Mouse (Mus musculus) thymus, adult 2 months (tissue): ENCODE measurements around the gene Nme7. TPM values are rescaled to one million over a fixed set of nuclear protein-coding genes. Genes with fewer than 3 reads are reported as not detected.

Experiments
- DNase-seq: peaks from one replicate; pipeline ENCODE4 v3.0.0; 2021
- H3K27ac ChIP-seq: fragments of 200-500 bp; 2 replicates; pipeline ENCODE4 v1.5.1; 2012; ENCODE audit warnings: low read length, control low read depth; ENCODE audit not compliant: control insufficient read depth, insufficient read depth
- H3K27me3 ChIP-seq: fragments of 200-500 bp; 2 replicates; pipeline ENCODE4 v1.6.1; 2012; ENCODE audit warnings: mild to moderate bottlenecking, low read length, moderate library complexity, mixed read lengths; ENCODE audit not compliant: control insufficient read depth, insufficient read depth
- H3K36me3 ChIP-seq: fragments of 200-500 bp; 2 replicates; pipeline ENCODE4 v1.6.1; 2012; ENCODE audit warnings: mild to moderate bottlenecking, low read length, moderate library complexity; ENCODE audit not compliant: control insufficient read depth, insufficient read depth
- H3K4me1 ChIP-seq: fragments of 200-500 bp; replicated peaks from 2 replicates; pipeline ENCODE4 v1.6.1; 2012; ENCODE audit warnings: low read length; ENCODE audit not compliant: control insufficient read depth, insufficient read depth
- H3K4me3 ChIP-seq: fragments of 200-500 bp; 2 replicates; pipeline ENCODE4 v1.5.1; 2012; ENCODE audit warnings: mild to moderate bottlenecking, low read length, control low read depth, moderate library complexity; ENCODE audit not compliant: control insufficient read depth, insufficient read depth
- CTCF ChIP-seq: fragments of 200-500 bp; IDR thresholded peaks from 2 replicates; pipeline ENCODE4 v1.5.1; 2012; ENCODE audit warnings: mild to moderate bottlenecking, control low read depth, low read length, moderate library complexity, borderline replicate concordance; ENCODE audit not compliant: control insufficient read depth, poor library complexity, insufficient read depth; ENCODE audit errors: extremely low read depth
- POLR2A ChIP-seq: fragments of 200-500 bp; IDR thresholded peaks from 2 replicates; pipeline ENCODE4 v1.6.1; 2012; ENCODE audit warnings: mild to moderate bottlenecking, low read length, control low read depth, moderate library complexity; ENCODE audit not compliant: control insufficient read depth, poor library complexity, insufficient read depth; ENCODE audit errors: extremely low read depth
- WGBS: fragments of 180-500 bp; shearing (Covaris S2); methylation state at CpG from one replicate; pipeline ENCODE4 v1.1.7; 2018; 5-methylcytosine and 5-hydroxymethylcytosine counted together
- polyA plus RNA-seq: library from polyadenylated mRNA; depleted of rRNA; stranded (reverse); fragments of >200 nt; gene quantifications from 2 replicates; pipeline ENCODE4 v1.2.3, GENCODE M21; 2012

Gene Nme7
- polyA plus RNA-seq, 1 experiment = 10.7 TPM

DNA sequence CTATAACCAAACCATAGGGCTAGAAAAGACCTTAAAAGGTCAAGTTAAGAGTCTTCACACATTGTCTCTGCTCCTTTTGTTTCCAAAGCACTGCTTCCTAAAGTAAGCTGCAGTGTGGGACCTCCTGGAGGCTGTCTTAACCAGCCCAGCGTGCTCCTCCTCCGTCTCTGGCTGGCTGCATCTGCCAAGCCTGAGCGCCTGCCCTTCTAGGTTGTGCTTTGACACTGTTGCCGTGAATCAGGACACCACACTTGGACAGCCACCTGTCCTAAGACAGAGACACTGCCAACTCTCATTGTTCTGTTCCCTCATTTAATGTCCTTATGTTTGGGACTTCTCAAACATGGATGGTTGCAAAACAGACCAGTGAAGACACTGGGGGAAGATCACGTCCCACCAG, 102.6 kb downstream of the Nme7 start:
- Histone ChIP-seq H3K4me3 (no peak overlapping the region), H3K36me3 (no peaks in the 10 kb centered on the region), H3K27ac (no peak overlapping the region), H3K4me1 (no peaks in the 10 kb centered on the region), H3K27me3 (no peaks in the 10 kb centered on the region)
- WGBS = 90% methylated on average over 5 of the region's 5 CpGs
- no peak for DNase-seq
- no peak for TF ChIP-seq POLR2A
- TF ChIP-seq CTCF = no peak

DNA sequence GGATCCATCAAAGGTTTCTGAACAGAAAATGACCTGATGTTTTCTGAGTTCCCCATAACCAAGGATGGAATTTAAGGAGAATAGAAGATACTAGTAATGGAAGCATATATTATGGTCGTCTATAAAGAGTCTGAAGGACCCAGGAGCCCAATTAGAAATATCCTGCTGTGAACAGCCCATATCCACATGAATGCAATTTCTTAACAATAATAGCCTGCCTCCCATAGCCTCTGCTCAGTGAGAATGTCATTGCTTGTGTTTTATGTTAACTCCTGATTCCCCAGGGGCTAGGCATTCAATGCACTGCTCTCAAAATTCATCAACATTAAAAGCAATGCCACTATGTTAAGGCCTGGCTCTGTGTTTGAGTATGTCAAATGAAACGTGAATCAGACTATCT, 104.7 kb downstream of the Nme7 start:
- no peak overlapping the region for H3K4me3 ChIP-seq
- H3K4me1 ChIP-seq = peaks cover 7% of the 10 kb centered on the region
- no peaks in the 10 kb centered on the region for H3K27me3 ChIP-seq
- TF ChIP-seq POLR2A (no peak), CTCF (no peak)
- WGBS = 97% methylated on average over 2 of the region's 2 CpGs
- no peak for DNase-seq
- H3K36me3 ChIP-seq = no peaks in the 10 kb centered on the region
- H3K27ac ChIP-seq = no peak overlapping the region

DNA sequence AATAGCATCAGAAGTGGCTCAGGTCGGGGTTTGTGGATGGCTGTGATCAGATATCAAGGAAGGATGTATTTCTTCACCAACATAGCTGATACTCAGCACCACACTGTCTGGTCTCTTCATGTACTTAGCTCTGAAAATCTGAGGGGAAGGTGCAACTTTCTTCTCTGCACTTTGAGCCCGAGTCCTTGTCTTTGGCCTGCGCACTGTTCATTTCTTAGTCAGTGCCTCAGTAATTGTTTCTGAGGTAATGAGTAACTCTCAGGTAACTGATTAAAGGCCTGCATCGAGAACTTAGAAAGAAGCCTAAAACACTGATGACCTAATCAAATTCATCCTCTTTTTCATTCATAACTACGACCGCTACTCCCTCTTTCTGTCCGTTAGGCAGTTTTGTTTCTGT, 107.4 kb downstream of the Nme7 start:
- Histone ChIP-seq H3K4me3 (no peak overlapping the region), H3K36me3 (no peaks in the 10 kb centered on the region), H3K27ac (no peak overlapping the region), H3K27me3 (no peaks in the 10 kb centered on the region), H3K4me1 (peaks cover 10% of the 10 kb centered on the region)
- WGBS = 90% methylated on average over 7 of the region's 7 CpGs
- no peak for DNase-seq
- TF ChIP-seq CTCF (no peak), POLR2A (no peak)

DNA sequence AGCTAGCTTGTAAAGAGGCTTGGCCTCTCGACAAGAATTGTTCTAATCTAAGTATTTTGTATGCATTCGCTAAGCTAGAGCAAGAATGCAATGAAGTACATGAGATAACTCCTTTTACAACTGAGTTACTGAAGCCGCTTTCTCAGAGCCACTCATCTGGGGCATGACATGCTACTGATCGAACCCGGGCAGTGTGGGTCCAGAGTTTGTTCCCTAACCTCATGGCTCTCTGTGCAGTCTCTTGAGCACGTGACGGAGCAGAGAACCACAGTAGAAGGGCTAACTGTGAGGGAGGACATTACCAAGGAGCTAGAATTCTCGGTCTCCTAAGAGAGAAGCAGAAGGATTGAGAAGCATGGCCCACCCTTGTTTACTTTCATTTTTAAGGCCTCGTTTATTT, 109.0 kb downstream of the Nme7 start:
- no peak overlapping the region for H3K4me3 ChIP-seq
- no peaks in the 10 kb centered on the region for H3K27me3 ChIP-seq
- 95% methylated on average over 9 of the region's 9 CpGs for WGBS
- H3K36me3 ChIP-seq = no peaks in the 10 kb centered on the region
- no peak overlapping the region for H3K27ac ChIP-seq
- DNase-seq = no peak
- peaks cover 10% of the 10 kb centered on the region for H3K4me1 ChIP-seq
- no peak for TF ChIP-seq POLR2A
- no peak for TF ChIP-seq CTCF

DNA sequence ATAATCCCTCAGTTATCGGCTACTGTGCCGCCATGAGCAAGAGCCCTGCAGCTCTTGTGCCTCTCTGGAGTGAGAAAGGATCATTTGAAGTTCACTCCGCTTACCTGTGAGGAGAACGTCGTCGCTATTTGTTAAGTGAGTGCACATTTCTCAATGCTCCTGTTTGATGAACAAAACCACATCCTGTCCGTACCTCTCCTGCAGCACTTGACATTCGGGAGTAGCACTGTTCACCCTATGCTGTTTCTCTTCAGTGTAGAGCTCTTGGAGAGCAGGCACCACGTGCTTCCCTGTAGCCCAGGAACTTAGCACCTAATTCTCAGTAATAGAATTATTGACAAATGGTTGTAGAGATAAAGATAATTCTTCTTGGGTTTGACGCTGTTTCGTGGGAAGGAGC, 109.7 kb downstream of the Nme7 start:
- Histone ChIP-seq H3K4me1 (peaks cover 10% of the 10 kb centered on the region), H3K27me3 (no peaks in the 10 kb centered on the region), H3K4me3 (no peak overlapping the region), H3K27ac (no peak overlapping the region), H3K36me3 (no peaks in the 10 kb centered on the region)
- 29% methylated on average over 11 of the region's 11 CpGs for WGBS
- DNase-seq = peak; percentile 14
- TF ChIP-seq POLR2A (no peak), CTCF (no peak)

DNA sequence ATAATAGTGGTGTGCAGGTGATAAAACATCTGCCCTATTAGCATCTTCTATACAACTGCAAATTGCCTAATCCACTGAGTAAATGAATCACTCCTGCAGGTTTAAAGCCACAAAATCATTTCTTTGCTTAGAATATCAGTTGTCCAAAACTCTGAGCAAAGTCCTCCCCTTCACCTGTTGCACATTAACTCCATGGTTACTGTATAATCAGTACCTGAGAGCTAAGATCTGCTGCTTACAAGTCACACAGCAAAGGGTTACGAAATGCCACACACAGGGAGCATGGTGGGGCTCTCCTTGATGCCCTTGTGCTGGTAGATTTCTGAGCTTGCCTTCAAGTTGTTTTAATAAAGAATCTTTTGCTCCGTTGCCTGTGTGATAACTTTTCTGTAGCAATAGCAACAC, 111.4 kb downstream of the Nme7 start:
- 97% methylated on average over 2 of the region's 2 CpGs for WGBS
- Histone ChIP-seq H3K27ac (no peak overlapping the region), H3K36me3 (no peaks in the 10 kb centered on the region), H3K4me3 (no peak overlapping the region), H3K4me1 (peaks cover 10% of the 10 kb centered on the region), H3K27me3 (no peaks in the 10 kb centered on the region)
- TF ChIP-seq POLR2A = no peak
- no peak for TF ChIP-seq CTCF
- DNase-seq = no peak

DNA sequence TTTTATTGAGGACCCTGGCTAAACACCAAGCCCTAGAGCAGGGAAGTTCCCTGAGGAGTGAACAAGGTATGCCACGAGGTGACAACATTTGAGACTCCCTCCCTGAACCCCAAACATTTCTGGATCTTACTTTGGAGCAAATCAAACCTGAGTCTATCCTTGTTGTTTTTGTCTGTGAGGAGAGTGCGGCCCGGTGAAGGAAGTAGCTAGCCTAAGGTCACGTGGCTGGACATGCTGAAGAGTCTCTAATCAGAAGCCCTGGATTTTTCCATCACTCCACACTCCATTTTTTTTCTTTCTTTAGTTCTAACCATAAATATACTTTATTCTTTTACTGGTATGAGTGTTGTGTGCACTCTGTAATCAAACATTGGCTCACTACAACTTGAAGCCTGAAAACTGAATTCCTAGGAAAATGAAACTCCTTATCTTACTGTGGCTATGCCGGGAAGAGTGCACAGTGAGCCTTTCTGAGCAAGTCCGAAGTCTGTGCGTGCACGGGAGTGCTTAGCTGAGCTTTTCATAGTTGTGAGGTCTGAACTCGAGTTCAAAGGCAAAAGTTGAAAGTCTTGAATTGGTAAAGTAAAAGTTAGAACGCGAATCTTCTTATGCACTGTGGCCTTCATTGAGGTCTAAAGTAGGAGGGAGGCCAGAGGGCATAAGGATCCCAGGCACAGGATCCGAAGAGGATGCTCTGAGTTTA, 112.9 kb downstream of the Nme7 start:
- DNase-seq = no peak
- TF ChIP-seq POLR2A (no peak), CTCF (no peak)
- no peak overlapping the region for H3K27ac ChIP-seq
- no peak overlapping the region for H3K4me3 ChIP-seq
- H3K27me3 ChIP-seq = no peaks in the 10 kb centered on the region
- WGBS = 94% methylated on average over 12 of the region's 12 CpGs
- peaks cover 10% of the 10 kb centered on the region for H3K4me1 ChIP-seq
- no peaks in the 10 kb centered on the region for H3K36me3 ChIP-seq
